Comparison of ENCODE assay signal across 30 mouse cellular contexts in genomic region chr15:83576651-83577050, GRCm38 (mm10). TPM values are rescaled to one million over a fixed set of nuclear protein-coding genes. Genes with fewer than 3 reads are reported as not detected.
"Had no signal": no experiment of that assay in that cellular context is flagged by ENCODE, and none has a peak within 500 bp of the region (broad histone marks: within the 10 kb centered on the region; RNA-seq: fewer than 3 reads in every experiment).

No protein-coding gene starts in this region.

- ATAC-seq: forebrain, embryonic 13.5 days; forebrain, embryonic 14.5 days; forebrain, embryonic 15.5 days; forebrain, embryonic 16.5 days; forebrain, postnatal 0 days had no signal

- H3K9me3 ChIP-seq: embryonic facial prominence, embryonic 10.5 days; embryonic facial prominence, embryonic 12.5 days; embryonic facial prominence, embryonic 13.5 days; embryonic facial prominence, embryonic 15.5 days; forebrain, embryonic 10.5 days; forebrain, embryonic 12.5 days; forebrain, embryonic 13.5 days; forebrain, embryonic 15.5 days; heart, embryonic 10.5 days had no signal

- H3K27me3 ChIP-seq: embryonic facial prominence, embryonic 12.5 days; embryonic facial prominence, embryonic 13.5 days; embryonic facial prominence, embryonic 15.5 days; forebrain, embryonic 12.5 days; forebrain, embryonic 13.5 days; forebrain, embryonic 15.5 days had no signal

- H3K4me3 ChIP-seq: embryonic facial prominence, embryonic 10.5 days; embryonic facial prominence, embryonic 12.5 days; embryonic facial prominence, embryonic 13.5 days; embryonic facial prominence, embryonic 15.5 days; erythroblast, embryonic 14.5 days; forebrain, embryonic 10.5 days; forebrain, embryonic 12.5 days; forebrain, embryonic 13.5 days; forebrain, embryonic 15.5 days; heart, adult 2 months; heart, embryonic 10.5 days had no signal

- H3K4me1 ChIP-seq: embryonic facial prominence, embryonic 10.5 days; embryonic facial prominence, embryonic 12.5 days; embryonic facial prominence, embryonic 13.5 days; embryonic facial prominence, embryonic 15.5 days; forebrain, embryonic 10.5 days; forebrain, embryonic 12.5 days; forebrain, embryonic 13.5 days; forebrain, embryonic 15.5 days; heart, embryonic 10.5 days had no signal

- H3K27ac ChIP-seq: embryonic facial prominence, embryonic 10.5 days; embryonic facial prominence, embryonic 12.5 days; embryonic facial prominence, embryonic 13.5 days; embryonic facial prominence, embryonic 15.5 days; forebrain, embryonic 10.5 days; forebrain, embryonic 12.5 days; forebrain, embryonic 13.5 days; forebrain, embryonic 15.5 days; heart, adult 2 months; heart, embryonic 10.5 days had no signal

- H3K4me2 ChIP-seq: embryonic facial prominence, embryonic 12.5 days; embryonic facial prominence, embryonic 13.5 days; embryonic facial prominence, embryonic 15.5 days; forebrain, embryonic 12.5 days; forebrain, embryonic 13.5 days; forebrain, embryonic 15.5 days had no signal

- DNase-seq: cerebellum, adult 8-10 months; cerebellum, adult 9-10 months; cerebellum, adult 9-11 months; cerebellum, postnatal 10 days; cerebellum, postnatal 14 days; cerebellum, postnatal 25 days; cerebellum, postnatal 36 days; embryo, embryonic 11 days; forebrain, postnatal 0 days; gastrocnemius, postnatal 10 days; gastrocnemius, postnatal 14 days; gastrocnemius, postnatal 25 days; gastrocnemius, postnatal 36 days; heart, adult 11 months; heart, adult 18-20 months; heart, adult 2 months had no signal

- H3K9ac ChIP-seq: embryonic facial prominence, embryonic 12.5 days; embryonic facial prominence, embryonic 13.5 days; embryonic facial prominence, embryonic 15.5 days; forebrain, embryonic 12.5 days; forebrain, embryonic 13.5 days; forebrain, embryonic 15.5 days; forebrain, postnatal 0 days had no signal

RNA-seq across cellular contexts. Expression of gene Bik, which starts 50.0 kb away (rescaled TPM):
- total RNA-seq: common myeloid progenitor, adult 5-6 weeks; forebrain, postnatal 0 days; granulocyte monocyte progenitor cell, adult 5-6 weeks had no signal
- polyA plus RNA-seq: erythroblast, embryonic 14.5 days had no signal
